Mouse (Mus musculus) thymus, adult 2 months (tissue): Measurements from ENCODE around the gene Zan. TPM values are rescaled to one million over a fixed set of nuclear protein-coding genes. Genes with fewer than 3 reads are reported as not detected.

Experiments
- DNase-seq: peaks from one replicate; pipeline ENCODE4 v3.0.0; 2021
- H3K27ac ChIP-seq: fragments of 200-500 bp; 2 replicates; pipeline ENCODE4 v1.5.1; 2012; ENCODE audit warnings: low read length, control low read depth; ENCODE audit not compliant: control insufficient read depth, insufficient read depth
- H3K27me3 ChIP-seq: fragments of 200-500 bp; 2 replicates; pipeline ENCODE4 v1.6.1; 2012; ENCODE audit warnings: mild to moderate bottlenecking, low read length, moderate library complexity, mixed read lengths; ENCODE audit not compliant: control insufficient read depth, insufficient read depth
- H3K36me3 ChIP-seq: fragments of 200-500 bp; 2 replicates; pipeline ENCODE4 v1.6.1; 2012; ENCODE audit warnings: mild to moderate bottlenecking, low read length, moderate library complexity; ENCODE audit not compliant: control insufficient read depth, insufficient read depth
- H3K4me1 ChIP-seq: fragments of 200-500 bp; replicated peaks from 2 replicates; pipeline ENCODE4 v1.6.1; 2012; ENCODE audit warnings: low read length; ENCODE audit not compliant: control insufficient read depth, insufficient read depth
- H3K4me3 ChIP-seq: fragments of 200-500 bp; 2 replicates; pipeline ENCODE4 v1.5.1; 2012; ENCODE audit warnings: mild to moderate bottlenecking, low read length, control low read depth, moderate library complexity; ENCODE audit not compliant: control insufficient read depth, insufficient read depth
- CTCF ChIP-seq: fragments of 200-500 bp; IDR thresholded peaks from 2 replicates; pipeline ENCODE4 v1.5.1; 2012; ENCODE audit warnings: mild to moderate bottlenecking, control low read depth, low read length, moderate library complexity, borderline replicate concordance; ENCODE audit not compliant: control insufficient read depth, poor library complexity, insufficient read depth; ENCODE audit errors: extremely low read depth
- POLR2A ChIP-seq: fragments of 200-500 bp; IDR thresholded peaks from 2 replicates; pipeline ENCODE4 v1.6.1; 2012; ENCODE audit warnings: mild to moderate bottlenecking, low read length, control low read depth, moderate library complexity; ENCODE audit not compliant: control insufficient read depth, poor library complexity, insufficient read depth; ENCODE audit errors: extremely low read depth
- WGBS: fragments of 180-500 bp; shearing (Covaris S2); methylation state at CpG from one replicate; pipeline ENCODE4 v1.1.7; 2018; 5-methylcytosine and 5-hydroxymethylcytosine counted together
- polyA plus RNA-seq: library from polyadenylated mRNA; depleted of rRNA; stranded (reverse); fragments of >200 nt; gene quantifications from 2 replicates; pipeline ENCODE4 v1.2.3, GENCODE M21; 2012; rRNA removed

Zan gene
- polyA plus RNA-seq, result 0.24 and 0.36 TPM in 2 replicates

DNA sequence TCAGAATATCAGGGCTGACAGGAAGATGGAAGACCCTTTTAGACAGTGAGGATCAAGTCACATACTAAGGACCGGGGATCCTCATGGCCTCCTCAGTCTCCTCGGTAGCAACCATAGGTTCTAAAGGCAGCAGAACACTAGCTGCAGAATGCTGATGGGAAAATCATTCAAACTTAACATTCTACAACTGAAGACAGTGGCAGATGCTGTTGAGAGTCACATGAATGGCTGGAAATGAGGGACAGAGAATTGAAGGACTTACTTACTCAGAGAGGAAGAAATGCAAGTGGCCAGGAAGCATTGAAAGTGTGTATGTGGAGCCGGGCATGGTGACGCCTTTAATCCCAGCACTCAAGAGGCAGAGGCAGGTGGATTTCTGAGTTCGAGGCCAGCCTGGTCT lies at the start of gene Zan:
Gene Zan, minus strand, starts transcription at position 101 of the 400 bp plus-strand sequence.
- WGBS, result 94% methylated on average over 5 of the region's 5 CpGs
- H3K27me3 ChIP-seq, result no peaks in the 10 kb centered on the region
- no peak within 1 kb of the TSS for H3K4me3 ChIP-seq
- H3K27ac ChIP-seq, result no peak within 1 kb of the TSS
- TF ChIP-seq CTCF (no peak), POLR2A (no peak)
- H3K4me1 ChIP-seq, result no peaks in the 10 kb centered on the region
- DNase-seq, result no peak
- no peaks in the 10 kb centered on the region for H3K36me3 ChIP-seq

DNA sequence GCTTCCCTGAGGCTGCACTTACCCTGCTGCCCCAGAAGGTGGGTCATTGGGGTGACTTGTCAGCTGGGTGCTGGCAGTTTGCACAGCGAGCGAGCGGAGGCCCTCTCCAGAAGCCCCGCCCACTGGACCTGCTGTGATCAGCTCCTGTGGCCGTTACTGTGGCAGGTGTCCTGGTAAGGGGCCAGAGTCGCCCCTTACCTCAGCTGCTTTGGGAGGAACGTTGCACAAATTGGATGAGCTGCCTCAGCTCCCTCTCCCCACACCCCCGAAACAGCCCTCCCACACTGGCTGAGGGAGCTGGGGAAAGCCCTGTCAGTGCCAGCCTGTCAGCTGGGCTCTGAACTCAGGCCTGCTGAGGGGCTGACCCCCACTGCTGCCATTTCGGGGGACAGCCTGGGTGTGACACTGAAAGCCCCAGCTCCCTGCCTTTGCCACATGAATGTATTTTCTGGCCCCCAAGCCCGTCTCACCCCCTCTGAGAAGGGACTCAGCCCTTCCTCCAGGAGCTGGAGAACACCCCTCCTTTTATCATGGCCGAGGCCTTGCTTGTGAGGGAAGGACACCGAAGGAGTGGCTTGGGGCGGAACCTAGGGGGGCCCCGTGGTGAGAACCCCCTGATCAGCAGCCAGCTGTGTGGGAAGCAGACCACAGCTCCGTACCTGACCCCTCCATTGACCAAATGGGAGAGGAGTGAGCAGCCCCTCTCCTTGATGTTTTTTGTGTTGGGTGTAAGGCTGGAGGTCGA lies 49.5 kb upstream of the Zan start:
- no peak for DNase-seq
- Histone ChIP-seq H3K36me3 (peaks cover 74% of the 10 kb centered on the region), H3K4me3 (no peak overlapping the region), H3K27me3 (no peaks in the 10 kb centered on the region), H3K27ac (no peak overlapping the region), H3K4me1 (peaks cover 13% of the 10 kb centered on the region)
- TF ChIP-seq POLR2A (no peak), CTCF (no peak)
- WGBS, result 53% methylated on average over 16 of the region's 16 CpGs

DNA sequence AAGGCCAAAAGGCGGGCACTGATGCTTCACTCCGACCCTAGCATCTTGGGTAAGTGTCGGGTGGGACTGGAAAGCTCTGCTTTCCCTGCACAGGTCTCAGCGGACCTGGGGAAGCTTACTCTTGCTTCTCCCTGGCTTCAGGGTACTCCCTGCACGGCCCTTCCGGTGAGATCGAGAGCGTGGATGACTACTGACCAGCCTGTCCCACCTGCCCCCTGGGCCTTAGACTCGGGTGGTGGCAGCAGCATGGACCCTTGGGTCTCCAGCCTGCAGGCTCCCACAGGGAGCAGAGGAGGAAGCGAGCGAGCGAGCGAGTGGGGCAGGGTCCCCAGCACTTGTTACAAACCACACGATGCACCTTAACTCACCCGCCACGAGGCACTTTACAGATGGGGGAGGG lies 48.6 kb upstream of the Zan start:
- no peak for DNase-seq
- Histone ChIP-seq H3K27me3 (no peaks in the 10 kb centered on the region), H3K27ac (no peak overlapping the region), H3K4me1 (peaks cover 6% of the 10 kb centered on the region), H3K36me3 (peaks cover 83% of the 10 kb centered on the region), H3K4me3 (no peak overlapping the region)
- WGBS, result 78% methylated on average over 16 of the region's 16 CpGs
- TF ChIP-seq CTCF (no peak), POLR2A (no peak)

DNA sequence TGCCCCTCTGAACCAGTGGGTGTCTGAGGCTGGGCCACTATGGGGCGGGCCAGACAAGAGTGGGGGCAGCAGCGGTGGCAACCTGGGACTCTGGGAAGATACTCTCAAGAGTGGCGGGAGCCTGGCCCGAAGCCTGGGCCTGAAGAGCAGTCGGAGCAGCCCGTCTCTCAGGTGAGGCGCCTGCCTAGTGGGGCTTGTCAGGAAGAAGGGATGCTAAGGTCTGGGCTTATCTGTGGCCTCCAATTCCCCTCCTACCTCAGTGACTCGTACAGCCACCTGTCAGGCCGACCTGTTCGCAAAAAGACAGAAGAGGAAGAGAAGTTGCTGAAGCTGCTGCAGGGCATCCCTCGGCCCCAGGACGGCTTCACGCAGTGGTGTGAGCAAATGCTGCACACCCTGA lies 47.8 kb upstream of the Zan start:
- no peak for TF ChIP-seq CTCF
- H3K36me3 ChIP-seq, result peaks cover 83% of the 10 kb centered on the region
- no peak overlapping the region for H3K4me3 ChIP-seq
- H3K27ac ChIP-seq, result no peak overlapping the region
- no peak for DNase-seq
- no peaks in the 10 kb centered on the region for H3K27me3 ChIP-seq
- 0 out of 2 replicates have a peak, but pooled peaks cover 3% of the 10 kb centered on the region for H3K4me1 ChIP-seq
- 90% methylated on average over 13 of the region's 13 CpGs for WGBS

DNA sequence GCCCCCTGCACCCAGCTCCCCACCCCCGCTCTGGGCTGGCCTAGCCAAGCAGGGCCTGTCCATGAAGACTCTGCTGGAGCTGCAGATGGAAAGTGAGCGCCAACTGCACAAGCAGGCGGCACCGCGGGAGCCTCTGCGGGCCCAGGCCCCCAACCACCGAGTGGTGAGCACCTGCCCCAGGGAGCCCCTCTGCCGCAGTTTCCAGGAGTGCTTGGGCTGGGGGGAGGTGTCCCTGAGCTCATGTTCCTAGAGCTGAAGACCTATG lies 47.3 kb upstream of the Zan start:
- Histone ChIP-seq H3K4me1 (0 out of 2 replicates have a peak, but pooled peaks cover 3% of the 10 kb centered on the region), H3K4me3 (no peak overlapping the region), H3K36me3 (peaks cover 83% of the 10 kb centered on the region), H3K27ac (no peak overlapping the region), H3K27me3 (no peaks in the 10 kb centered on the region)
- 98% methylated on average over 8 of the region's 8 CpGs for WGBS
- TF ChIP-seq POLR2A (no peak), CTCF (no peak)
- DNase-seq, result no peak

DNA sequence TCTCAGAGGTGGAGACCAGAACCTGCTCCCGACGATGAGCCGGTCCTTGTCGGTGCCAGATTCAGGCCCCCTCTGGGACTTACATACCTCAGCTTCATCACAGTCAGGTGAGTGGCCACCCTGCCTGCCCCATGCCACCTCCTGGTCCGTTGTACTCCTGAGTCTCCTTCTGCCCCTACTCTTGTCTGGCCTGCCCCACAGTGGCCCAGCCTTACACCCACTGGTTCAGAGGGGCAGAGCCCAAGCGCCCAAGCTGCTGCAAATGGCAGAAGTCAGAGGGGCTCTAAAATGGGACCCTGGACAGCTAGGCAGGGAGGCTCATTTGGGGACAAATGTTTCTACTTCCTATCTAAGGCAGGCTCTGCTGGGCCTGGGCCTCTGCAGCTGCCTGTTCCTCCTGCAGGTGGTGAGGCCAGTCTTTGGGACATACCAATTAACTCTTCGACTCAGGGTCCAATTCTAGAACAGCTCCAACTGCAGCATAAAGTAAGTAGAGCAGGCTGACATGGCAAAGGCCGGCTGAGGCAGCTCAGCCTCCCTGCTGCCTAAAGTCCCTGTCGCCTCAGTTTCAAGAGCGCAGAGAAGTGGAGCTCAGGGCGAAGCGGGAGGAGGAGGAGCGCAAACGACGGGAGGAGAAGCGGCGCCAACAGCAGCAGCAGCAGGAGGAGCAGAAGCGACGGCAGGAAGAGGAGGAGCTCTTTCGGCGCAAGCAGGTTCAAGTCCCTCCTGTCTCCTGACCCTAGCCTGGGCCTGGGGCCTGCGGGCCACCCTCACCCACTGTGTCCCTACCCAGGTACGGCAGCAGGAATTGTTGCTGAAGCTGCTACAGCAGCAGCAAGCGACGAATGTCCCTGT lies 46.8 kb upstream of the Zan start:
- H3K4me1 ChIP-seq, result 0 out of 2 replicates have a peak, but pooled peaks cover 3% of the 10 kb centered on the region
- TF ChIP-seq POLR2A (no peak), CTCF (no peak)
- no peak overlapping the region for H3K4me3 ChIP-seq
- H3K27ac ChIP-seq, result no peak overlapping the region
- 92% methylated on average over 25 of the region's 25 CpGs for WGBS
- peaks cover 83% of the 10 kb centered on the region for H3K36me3 ChIP-seq
- no peaks in the 10 kb centered on the region for H3K27me3 ChIP-seq
- DNase-seq, result no peak
